ENCODE assay signal across 11 mouse cellular contexts in genomic region chr8:45064197-45064869, GRCm38 (mm10). TPM values are rescaled to one million over a fixed set of nuclear protein-coding genes. Genes with fewer than 3 reads are reported as not detected.
DNase-seq lines count a peak whose midpoint lies in the region; ATAC-seq and TF ChIP-seq lines count a peak whose summit lies in the region.
"Had no signal": no experiment of that assay in that cellular context is flagged by ENCODE, and none has a peak within 500 bp of the region (broad histone marks: within the 10 kb centered on the region; RNA-seq: fewer than 3 reads in every experiment).

No protein-coding gene starts in this region.

- DNase-seq in liver, postnatal 0 days: no peak
- no peak for DNase-seq in liver, embryonic 11.5 days (ENCODE audit: low spot score)
- peak; percentile 49 for DNase-seq in embryo, embryonic 9.5 days (ENCODE audit: extremely low spot score)
- DNase-seq in lung, postnatal 0 days (ENCODE audit: low spot score): peak; percentile 69
- no peak for DNase-seq in heart, adult 11 months
- DNase-seq: right cerebral cortex, postnatal 14 days; thymus, adult 2 months had no signal

- no peak overlapping the region for H3K9ac ChIP-seq in liver, postnatal 0 days (replicated peaks)
- H3K9ac ChIP-seq in liver, embryonic 11.5 days (ENCODE audit: low read depth, low read length): no peak overlapping the region
- no peak overlapping the region for H3K9ac ChIP-seq in lung, postnatal 0 days (replicated peaks; ENCODE audit: low read depth)
- no peak overlapping the region for H3K9ac ChIP-seq in stomach, embryonic 14.5 days (replicated peaks; ENCODE audit: low read depth, low read length)

- no peak overlapping the region for H3K4me3 ChIP-seq in liver, postnatal 0 days (ENCODE audit: low read depth, low read length)
- H3K4me3 ChIP-seq in liver, embryonic 11.5 days (ENCODE audit: low read depth, low read length): no peak overlapping the region
- H3K4me3 ChIP-seq in lung, postnatal 0 days (ENCODE audit: low read depth, low read length): no peak overlapping the region
- no peak overlapping the region for H3K4me3 ChIP-seq in stomach, embryonic 14.5 days (ENCODE audit: low read depth, low read length)

- WGBS in liver, postnatal 0 days (ENCODE audit: insufficient replicate concordance): 39% methylated on average over 8 of the region's 8 CpGs
- WGBS in liver, embryonic 11.5 days: 62% methylated on average over 8 of the region's 8 CpGs
- WGBS in lung, postnatal 0 days: 43% methylated on average over 7 of the region's 8 CpGs
- 48% methylated on average over 8 of the region's 8 CpGs for WGBS in stomach, embryonic 14.5 days

- TF ChIP-seq CTCF in liver, postnatal 0 days (IDR thresholded peaks at IDR 0.05; ENCODE audit: low read depth): no peak
- no peak for TF ChIP-seq CTCF in lung, postnatal 0 days (IDR thresholded peaks at IDR 0.05)

- H3K9me3 ChIP-seq in liver, postnatal 0 days (ENCODE audit: low read length): no peaks in the 10 kb centered on the region
- H3K9me3 ChIP-seq in liver, embryonic 11.5 days (ENCODE audit: control insufficient read depth, low read length): no peaks in the 10 kb centered on the region
- no peaks in the 10 kb centered on the region for H3K9me3 ChIP-seq in lung, postnatal 0 days (ENCODE audit: low read length)
- no peaks in the 10 kb centered on the region for H3K9me3 ChIP-seq in stomach, embryonic 14.5 days (ENCODE audit: control insufficient read depth, low read depth, low read length)

- H3K27ac ChIP-seq in liver, postnatal 0 days (ENCODE audit: low read depth): peak overlapping the region; percentile 82
- no peak overlapping the region for H3K27ac ChIP-seq in liver, embryonic 11.5 days (ENCODE audit: low read depth, low read length)
- H3K27ac ChIP-seq in lung, postnatal 0 days (ENCODE audit: low read length): peak overlapping the region; percentile 81; the same call in 1 of the 2 replicates
- peak overlapping the region; percentile 80; the same call in 1 of the 2 replicates for H3K27ac ChIP-seq in stomach, embryonic 14.5 days (ENCODE audit: low read length)

- ATAC-seq in liver, postnatal 0 days: no peak
- ATAC-seq in liver, embryonic 11.5 days (replicated peaks; ENCODE audit: low FRiP score): no peak; the same call in 1 of the 2 replicates
- peak; percentile 21; the same call in 1 of the 2 replicates for ATAC-seq in lung, postnatal 0 days
- ATAC-seq in stomach, embryonic 14.5 days (ENCODE audit: insufficient number of reproducible peaks, insufficient read depth, low FRiP score, low read depth): no peak
- ATAC-seq in cerebellum, adult (ENCODE audit: insufficient number of reproducible peaks, low FRiP score, low TSS enrichment): no peak

- H3K27me3 ChIP-seq in liver, postnatal 0 days (ENCODE audit: insufficient read depth, low read length): no peaks in the 10 kb centered on the region
- peaks cover 3% of the 10 kb centered on the region; the same call in 1 of the 2 replicates for H3K27me3 ChIP-seq in liver, embryonic 11.5 days (replicated peaks; ENCODE audit: control insufficient read depth, insufficient read depth, low read length)
- H3K27me3 ChIP-seq in lung, postnatal 0 days (replicated peaks; ENCODE audit: insufficient read depth, low read length): no peaks in the 10 kb centered on the region
- H3K27me3 ChIP-seq in stomach, embryonic 14.5 days (ENCODE audit: control insufficient read depth, insufficient read depth, low read length): no peaks in the 10 kb centered on the region

- no peaks in the 10 kb centered on the region for H3K4me1 ChIP-seq in liver, postnatal 0 days (ENCODE audit: insufficient read depth)
- no peaks in the 10 kb centered on the region for H3K4me1 ChIP-seq in liver, embryonic 11.5 days (replicated peaks; ENCODE audit: control insufficient read depth, insufficient read depth, low read length)
- H3K4me1 ChIP-seq in lung, postnatal 0 days (ENCODE audit: insufficient read depth, low read depth, low read length): no peaks in the 10 kb centered on the region
- H3K4me1 ChIP-seq in stomach, embryonic 14.5 days (ENCODE audit: control insufficient read depth, insufficient read depth, low read length): no peaks in the 10 kb centered on the region

- H3K36me3 ChIP-seq in liver, postnatal 0 days (replicated peaks; ENCODE audit: insufficient read depth, low read length): no peaks in the 10 kb centered on the region
- H3K36me3 ChIP-seq in liver, embryonic 11.5 days (ENCODE audit: control insufficient read depth, insufficient read depth, low read length): no peaks in the 10 kb centered on the region
- no peaks in the 10 kb centered on the region for H3K36me3 ChIP-seq in lung, postnatal 0 days (ENCODE audit: insufficient read depth, low read length)
- no peaks in the 10 kb centered on the region for H3K36me3 ChIP-seq in stomach, embryonic 14.5 days (ENCODE audit: control insufficient read depth, insufficient read depth, low read length)

- H3K4me2 ChIP-seq in liver, postnatal 0 days (ENCODE audit: low read depth, low read length): no peak overlapping the region
- H3K4me2 ChIP-seq in liver, embryonic 11.5 days: no peak overlapping the region
- no peak overlapping the region for H3K4me2 ChIP-seq in lung, postnatal 0 days (replicated peaks; ENCODE audit: low read depth, low read length)
- H3K4me2 ChIP-seq in stomach, embryonic 14.5 days (replicated peaks; ENCODE audit: low read depth, low read length): no peak overlapping the region

- no peak for TF ChIP-seq EP300 in liver, postnatal 0 days (IDR thresholded peaks at IDR 0.05; ENCODE audit: low read depth)
- TF ChIP-seq EP300 in lung, postnatal 0 days (IDR thresholded peaks at IDR 0.05): no peak

RNA-seq across cellular contexts. Expression of gene Mtnr1a, which starts 4.6 kb away (rescaled TPM):
- 0.13 and 0.16 TPM in 2 replicates for polyA plus RNA-seq in liver, postnatal 0 days (2015; fragmentation: Nextera tagmentation; extraction: Ambion mirVana)
- not detected in 2 replicates for polyA plus RNA-seq in liver, embryonic 11.5 days (2014; fragmentation: Nextera tagmentation; extraction: Ambion mirVana)
- not detected in 2 replicates for polyA plus RNA-seq in lung, postnatal 0 days (2015; fragmentation: Nextera tagmentation; extraction: Ambion mirVana)
- polyA plus RNA-seq in stomach, embryonic 14.5 days (2014; fragmentation: Nextera tagmentation; extraction: Ambion mirVana): 0.15 TPM in 1 of 2 replicates, not detected in the other
- polyA plus RNA-seq: heart, embryonic 14.5 days; limb, embryonic 11.5 days had no signal

Comparison
In these comparisons a context has a peak if more than half of its experiments do, and no peak if none do; other contexts are left out.
1. DNase-seq: peak in embryo, embryonic 9.5 days (single experiment) and lung, postnatal 0 days (single experiment); none in liver, postnatal 0 days (single experiment), liver, embryonic 11.5 days (single experiment) and heart, adult 11 months (single experiment).